Comparison of ENCODE assay signal across 11 mouse cellular contexts in the genomic region with DNA sequence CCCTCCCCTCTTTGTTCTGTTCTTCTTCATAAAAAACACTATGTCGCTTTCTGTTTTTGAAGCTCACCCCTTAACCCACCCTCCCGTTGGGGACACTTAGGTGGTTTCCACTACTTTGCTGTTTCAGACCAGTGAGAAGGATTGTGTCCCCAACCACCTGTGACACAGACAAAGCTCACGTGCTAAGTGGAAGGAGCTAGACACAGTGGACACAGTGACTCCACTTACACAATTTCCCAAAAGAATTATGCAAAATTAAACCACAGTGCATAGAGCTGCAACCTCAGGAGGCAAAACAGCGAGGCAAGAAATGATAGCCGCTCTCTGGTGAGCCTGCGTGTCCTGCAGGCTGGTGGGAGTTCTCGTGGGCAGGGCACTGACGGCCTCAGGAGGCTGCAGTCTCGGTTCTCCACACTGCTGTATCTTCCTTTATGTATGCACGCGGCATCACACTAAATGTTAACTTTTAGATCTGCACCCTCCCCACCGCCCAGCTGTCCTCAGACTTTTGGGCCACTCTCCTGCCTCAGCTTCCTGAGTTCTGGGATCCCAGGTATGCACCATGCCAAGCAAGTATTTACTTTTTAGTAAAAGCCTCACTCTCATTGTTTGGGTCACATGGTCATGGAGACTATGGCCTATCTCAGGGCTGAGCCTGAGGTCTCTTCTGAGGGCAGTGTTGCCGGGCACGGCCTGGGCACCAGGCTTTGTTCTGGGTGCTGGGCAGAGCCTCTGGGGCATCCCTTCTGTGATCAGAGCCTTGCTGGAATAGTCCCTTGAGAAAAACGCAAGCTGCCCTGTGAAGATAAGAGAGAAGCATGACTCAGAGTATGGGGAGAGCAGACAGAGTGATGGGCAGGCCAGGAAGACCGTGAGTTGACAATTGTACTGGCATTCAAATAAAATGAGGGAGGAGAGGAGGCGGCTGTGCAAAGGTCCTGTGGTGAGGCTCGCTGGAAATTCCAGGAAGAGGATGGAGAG. TPM values are rescaled to one million over a fixed set of nuclear protein-coding genes. Genes with fewer than 3 reads are reported as not detected.
A peak's percentile ranks its signal among the peaks of the same experiment; 100 is the strongest.
DNase-seq lines count a peak whose midpoint lies in the region; ATAC-seq lines count a peak whose summit lies in the region.
"Had no signal": no experiment of that assay in that cellular context is flagged by ENCODE, and none has a peak within 500 bp of the region (broad histone marks: within the 10 kb centered on the region; RNA-seq: fewer than 3 reads in every experiment).

No protein-coding gene starts in this region.

- no peak overlapping the region for H3K9ac ChIP-seq in heart, embryonic 11.5 days (ENCODE audit: low read depth, low read length)
- H3K9ac ChIP-seq in liver, embryonic 16.5 days (ENCODE audit: low read depth, low read length) = peak overlapping the region; percentile 75
- H3K9ac ChIP-seq: hindbrain, embryonic 15.5 days had no signal

- H3K27ac ChIP-seq in heart, embryonic 11.5 days (ENCODE audit: low read depth, low read length) = peak overlapping the region; percentile 51
- H3K27ac ChIP-seq in liver, embryonic 16.5 days (ENCODE audit: low read length) = peak overlapping the region; percentile 99
- H3K27ac ChIP-seq: hindbrain, embryonic 15.5 days; midbrain, embryonic 10.5 days had no signal

- H3K4me1 ChIP-seq in heart, embryonic 11.5 days (ENCODE audit: control insufficient read depth, insufficient read depth, low read length) = peaks cover under 1% of the 10 kb centered on the region; the same call in 1 of the 2 replicates
- H3K4me1 ChIP-seq in liver, embryonic 16.5 days (ENCODE audit: control insufficient read depth, low read depth, low read length) = peaks cover 60% of the 10 kb centered on the region
- H3K4me1 ChIP-seq: hindbrain, embryonic 15.5 days; midbrain, embryonic 10.5 days had no signal

- H3K36me3 ChIP-seq in heart, embryonic 11.5 days (ENCODE audit: control insufficient read depth, insufficient read depth, low read length) = no peaks in the 10 kb centered on the region
- H3K36me3 ChIP-seq in liver, embryonic 16.5 days (ENCODE audit: control insufficient read depth, insufficient read depth) = no peaks in the 10 kb centered on the region
- H3K36me3 ChIP-seq: hindbrain, embryonic 15.5 days; midbrain, embryonic 10.5 days had no signal

- no peak for DNase-seq in heart, adult 18-20 months
- DNase-seq in A20 (ENCODE audit: low read depth, low spot score) = peak; percentile 45
- DNase-seq in c-Kit-positive CD71-positive TER-119-positive erythroid progenitor cells, embryonic 14.5 days (ENCODE audit: low spot score) = peak; percentile 93
- DNase-seq in left cerebral cortex, postnatal 10 days (ENCODE audit: extremely low spot score in 1 of 2, low spot score in 2 of 2) = no peak
- DNase-seq in embryo, embryonic 9.5 days (ENCODE audit: extremely low spot score) = no peak
- no peak for DNase-seq in kidney, postnatal 36 days
- DNase-seq: thymus, adult 2 months had no signal

- H3K9me3 ChIP-seq in heart, embryonic 11.5 days (replicated peaks; ENCODE audit: control insufficient read depth, low read length) = no peaks in the 10 kb centered on the region
- no peaks in the 10 kb centered on the region for H3K9me3 ChIP-seq in liver, embryonic 16.5 days (replicated peaks; ENCODE audit: control insufficient read depth, low read length)
- H3K9me3 ChIP-seq: hindbrain, embryonic 15.5 days; midbrain, embryonic 10.5 days had no signal

- ATAC-seq in heart, embryonic 11.5 days (replicated peaks; ENCODE audit: insufficient number of reproducible peaks, low FRiP score, low TSS enrichment) = peak; percentile 76; the same call in 1 of the 2 replicates
- ATAC-seq in liver, embryonic 16.5 days (ENCODE audit: low read depth) = peak; percentile 89

- WGBS in heart, embryonic 11.5 days (ENCODE audit: insufficient replicate concordance) = 72% methylated on average over 18 of the region's 18 CpGs
- WGBS in liver, embryonic 16.5 days (ENCODE audit: insufficient replicate concordance) = 35% methylated on average over 18 of the region's 18 CpGs

- no peak overlapping the region for H3K4me3 ChIP-seq in heart, embryonic 11.5 days (ENCODE audit: low read depth, low read length)
- peak overlapping the region; percentile 47 for H3K4me3 ChIP-seq in liver, embryonic 16.5 days (ENCODE audit: low read depth, low read length)
- H3K4me3 ChIP-seq: hindbrain, embryonic 15.5 days; midbrain, embryonic 10.5 days had no signal

- intact Hi-C loops in left cerebral cortex, postnatal 10 days (cut with DNase I) = no loop called here

- H3K27me3 ChIP-seq in heart, embryonic 11.5 days (ENCODE audit: control insufficient read depth, insufficient read depth, low read length) = no peaks in the 10 kb centered on the region
- H3K27me3 ChIP-seq in liver, embryonic 16.5 days (ENCODE audit: control insufficient read depth, insufficient read depth, low read depth, low read length) = no peaks in the 10 kb centered on the region
- H3K27me3 ChIP-seq: hindbrain, embryonic 15.5 days had no signal

- H3K4me2 ChIP-seq in heart, embryonic 11.5 days = no peak overlapping the region
- H3K4me2 ChIP-seq in liver, embryonic 16.5 days (ENCODE audit: low read depth, low read length) = peak overlapping the region; percentile 58
- H3K4me2 ChIP-seq: hindbrain, embryonic 15.5 days had no signal

RNA-seq across cellular contexts. Expression of a gene that starts 11.5 kb away (rescaled TPM):
- not detected in 2 replicates for polyA plus RNA-seq in heart, embryonic 11.5 days (2014; fragmentation: Nextera tagmentation; extraction: Ambion mirVana)
- total RNA-seq in heart, adult 18-20 months (2021) = not detected
- 2.3 and 2.9 TPM in 2 replicates for polyA plus RNA-seq in liver, embryonic 16.5 days (2015; fragmentation: Nextera tagmentation; extraction: Ambion mirVana)
- 1 to 10 TPM; 1.3 to 1.7 TPM for total RNA-seq in left cerebral cortex, postnatal 10 days (2021)

RNA-seq across cellular contexts. Expression of a gene that starts 29.5 kb away (rescaled TPM):
- polyA plus RNA-seq in heart, embryonic 11.5 days (2014; fragmentation: Nextera tagmentation; extraction: Ambion mirVana) = 9.5 and 12.6 TPM in 2 replicates
- total RNA-seq in heart, adult 18-20 months (2021) = 1 to 10 TPM; 6.2 to 6.5 TPM
- 51.6 and 53.8 TPM in 2 replicates for polyA plus RNA-seq in liver, embryonic 16.5 days (2015; fragmentation: Nextera tagmentation; extraction: Ambion mirVana)
- total RNA-seq in left cerebral cortex, postnatal 10 days (2021) = 10 to 100 TPM; 14.7 to 18.7 TPM

RNA-seq across cellular contexts. Expression of a gene that starts 44.9 kb away (rescaled TPM):
- 97.6 and 109 TPM in 2 replicates for polyA plus RNA-seq in heart, embryonic 11.5 days (2014; fragmentation: Nextera tagmentation; extraction: Ambion mirVana)
- 10 to 100 TPM; 47.7 to 48.7 TPM for total RNA-seq in heart, adult 18-20 months (2021)
- 35.6 and 47.6 TPM in 2 replicates for polyA plus RNA-seq in liver, embryonic 16.5 days (2015; fragmentation: Nextera tagmentation; extraction: Ambion mirVana)
- total RNA-seq in left cerebral cortex, postnatal 10 days (2021) = 10 to 100 TPM; 51.8 to 53.7 TPM

Comparison
In these comparisons a context has a peak if more than half of its experiments do, and no peak if none do; other contexts are left out.
1. DNase-seq: peak in A20 (single experiment) and c-Kit-positive CD71-positive TER-119-positive erythroid progenitor cells, embryonic 14.5 days (single experiment); none in heart, adult 18-20 months (0 of 2), left cerebral cortex, postnatal 10 days (0 of 2), embryo, embryonic 9.5 days (single experiment) and kidney, postnatal 36 days (0 of 2).